In the genomic region with DNA sequence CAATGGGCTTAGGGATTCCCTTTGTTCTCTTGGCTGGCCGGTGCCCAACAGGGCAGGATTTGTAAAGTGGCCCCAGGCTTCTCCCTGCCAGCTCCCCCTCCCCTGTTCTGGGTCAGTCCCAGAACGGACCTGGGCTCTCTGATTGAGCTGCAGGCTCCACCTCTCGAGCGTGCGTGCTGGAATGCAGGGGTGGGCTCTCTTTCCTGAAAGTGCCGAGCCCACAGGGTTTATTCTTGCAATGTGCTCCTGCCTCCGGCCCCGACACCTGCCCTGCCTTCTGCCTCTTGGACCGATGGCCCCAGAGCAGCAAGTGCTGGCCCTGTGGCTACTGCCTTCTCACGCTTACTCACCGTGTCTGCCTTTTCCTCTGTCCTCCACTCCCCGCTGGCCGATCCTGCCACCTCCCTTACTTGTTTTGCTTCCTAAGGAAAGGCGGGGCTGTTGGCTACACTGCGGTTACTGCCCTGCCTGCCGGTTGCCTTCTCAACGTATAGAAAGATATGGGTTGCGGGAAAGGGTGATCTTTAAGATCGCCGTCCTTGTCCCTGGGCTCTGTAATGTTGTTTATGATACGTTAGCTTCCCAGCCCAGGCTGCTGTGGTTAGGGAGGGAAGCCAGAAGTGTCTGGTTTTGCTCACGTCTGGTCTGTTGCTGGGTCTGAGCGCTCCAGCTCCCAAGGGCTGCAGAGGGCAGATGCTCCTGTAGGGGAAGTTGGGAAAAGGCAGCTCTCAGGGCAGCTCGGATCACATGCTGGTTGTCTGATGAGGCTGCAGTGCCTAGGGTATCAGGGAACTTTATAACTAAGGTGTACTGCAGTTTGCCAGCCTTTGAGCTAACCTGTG, we compare ENCODE assay signal across 7 mouse cellular contexts.
DNase-seq lines count a peak whose midpoint lies in the region; ATAC-seq and TF ChIP-seq lines count a peak whose summit lies in the region.

No protein-coding gene starts in this region.

- H3K27me3 ChIP-seq in E14TG2a.4 (ENCODE audit: insufficient read depth, low read length): peaks cover 9% of the 10 kb centered on the region; the same call in 1 of the 2 replicates
- no peaks in the 10 kb centered on the region for H3K27me3 ChIP-seq in heart, embryonic 14.5 days (ENCODE audit: control insufficient read depth, insufficient read depth, low read length)
- H3K27me3 ChIP-seq in limb, embryonic 13.5 days: peaks cover 14% of the 10 kb centered on the region; the same call in 1 of the 2 replicates
- peaks cover 15% of the 10 kb centered on the region; the same call in 1 of the 2 replicates for H3K27me3 ChIP-seq in midbrain, embryonic 12.5 days

- 1% methylated on average over 24 of the region's 24 CpGs for WGBS in heart, embryonic 14.5 days
- under 1% methylated on average over 24 of the region's 24 CpGs for WGBS in limb, embryonic 13.5 days
- under 1% methylated on average over 24 of the region's 24 CpGs for WGBS in midbrain, embryonic 12.5 days

- H3K4me2 ChIP-seq in heart, embryonic 14.5 days (ENCODE audit: low read length): peak overlapping the region; percentile 90
- H3K4me2 ChIP-seq in limb, embryonic 13.5 days (replicated peaks): peak overlapping the region; percentile 79
- H3K4me2 ChIP-seq in midbrain, embryonic 12.5 days (replicated peaks): peak overlapping the region; percentile 66

- peak; percentile 88 for DNase-seq in MN1 (ENCODE audit: low spot score)
- peak; percentile 56 for DNase-seq in embryo, embryonic 11 days
- no peak for DNase-seq in thymus, adult 18-20 months

- H3K9ac ChIP-seq in heart, embryonic 14.5 days (ENCODE audit: low read length): peak overlapping the region; percentile 77
- peak overlapping the region; percentile 61 for H3K9ac ChIP-seq in limb, embryonic 13.5 days
- H3K9ac ChIP-seq in midbrain, embryonic 12.5 days (replicated peaks): peak overlapping the region; percentile 53

- peaks cover 69% of the 10 kb centered on the region for H3K4me1 ChIP-seq in E14TG2a.4 (replicated peaks; ENCODE audit: low read depth, low read length)
- H3K4me1 ChIP-seq in heart, embryonic 14.5 days (ENCODE audit: control insufficient read depth in 2 of 2, insufficient read depth in 2 of 2, low read length in 2 of 2): peaks cover 0 to 5% of the 10 kb centered on the region in 2 experiments; a peak in 1 of 4 replicates
- peaks cover 8% of the 10 kb centered on the region; the same call in 1 of the 2 replicates for H3K4me1 ChIP-seq in limb, embryonic 13.5 days
- peaks cover 18% of the 10 kb centered on the region for H3K4me1 ChIP-seq in midbrain, embryonic 12.5 days

- H3K9me3 ChIP-seq in E14TG2a.4 (ENCODE audit: low read length): no peaks in the 10 kb centered on the region
- no peaks in the 10 kb centered on the region for H3K9me3 ChIP-seq in heart, embryonic 14.5 days (ENCODE audit: control insufficient read depth, low read length)
- no peaks in the 10 kb centered on the region for H3K9me3 ChIP-seq in limb, embryonic 13.5 days
- no peaks in the 10 kb centered on the region for H3K9me3 ChIP-seq in midbrain, embryonic 12.5 days

- TF ChIP-seq CTCF in E14TG2a.4 (conservative IDR thresholded peaks at IDR 0.05; ENCODE audit: low read length): no peak

- H3K27ac ChIP-seq in heart, embryonic 14.5 days (replicated peaks in 1 of 2; ENCODE audit: control insufficient read depth in 1 of 2, insufficient read depth in 1 of 2, low read depth in 2 of 2, low read length in 2 of 2): peak overlapping the region; percentile 34 to 70
- H3K27ac ChIP-seq in limb, embryonic 13.5 days: no peak overlapping the region
- peak overlapping the region; percentile 52 for H3K27ac ChIP-seq in midbrain, embryonic 12.5 days (replicated peaks)

- H3K36me3 ChIP-seq in E14TG2a.4 (ENCODE audit: insufficient read depth, low read length): peaks cover 2% of the 10 kb centered on the region; the same call in 1 of the 2 replicates
- no peaks in the 10 kb centered on the region for H3K36me3 ChIP-seq in heart, embryonic 14.5 days (ENCODE audit: control insufficient read depth, insufficient read depth, low read length)
- H3K36me3 ChIP-seq in limb, embryonic 13.5 days: no peaks in the 10 kb centered on the region
- no peaks in the 10 kb centered on the region for H3K36me3 ChIP-seq in midbrain, embryonic 12.5 days

- peak; percentile 64 for ATAC-seq in heart, embryonic 14.5 days (ENCODE audit: insufficient number of reproducible peaks, insufficient read depth, low FRiP score, low read depth)
- peak; percentile 52; the same call in 1 of the 2 replicates for ATAC-seq in limb, embryonic 13.5 days (ENCODE audit: low FRiP score, low read depth)
- ATAC-seq in midbrain, embryonic 12.5 days (ENCODE audit: low FRiP score, low read depth): peak; percentile 68

- peak overlapping the region; percentile 78 for H3K4me3 ChIP-seq in E14TG2a.4 (replicated peaks; ENCODE audit: low read length)
- peak overlapping the region; percentile 55 to 64 for H3K4me3 ChIP-seq in heart, embryonic 14.5 days (ENCODE audit: control insufficient read depth in 1 of 2, insufficient read depth in 1 of 2, low read depth in 1 of 2, low read length in 2 of 2)
- H3K4me3 ChIP-seq in limb, embryonic 13.5 days: peak overlapping the region; percentile 55
- H3K4me3 ChIP-seq in midbrain, embryonic 12.5 days: peak overlapping the region; percentile 41

Comparison
In these comparisons a context has a peak if more than half of its experiments do, and no peak if none do; other contexts are left out.
1. DNase-seq: peak in MN1 (single experiment) and embryo, embryonic 11 days (single experiment); none in thymus, adult 18-20 months (0 of 2).
2. Peak in every context shown above with its lines, with median percentiles within 50 percentile points of each other: H3K4me3 ChIP-seq, ATAC-seq, H3K4me2 ChIP-seq and H3K9ac ChIP-seq.